Mouse (Mus musculus): ENCODE measurements at regions not wholly inside any gene's neighbourhood (a gene's known extent, or its start where the extent isn't known, plus 50 kb on each side); places are given as distances from the start of the nearest gene placed in this dataset.

DNA sequence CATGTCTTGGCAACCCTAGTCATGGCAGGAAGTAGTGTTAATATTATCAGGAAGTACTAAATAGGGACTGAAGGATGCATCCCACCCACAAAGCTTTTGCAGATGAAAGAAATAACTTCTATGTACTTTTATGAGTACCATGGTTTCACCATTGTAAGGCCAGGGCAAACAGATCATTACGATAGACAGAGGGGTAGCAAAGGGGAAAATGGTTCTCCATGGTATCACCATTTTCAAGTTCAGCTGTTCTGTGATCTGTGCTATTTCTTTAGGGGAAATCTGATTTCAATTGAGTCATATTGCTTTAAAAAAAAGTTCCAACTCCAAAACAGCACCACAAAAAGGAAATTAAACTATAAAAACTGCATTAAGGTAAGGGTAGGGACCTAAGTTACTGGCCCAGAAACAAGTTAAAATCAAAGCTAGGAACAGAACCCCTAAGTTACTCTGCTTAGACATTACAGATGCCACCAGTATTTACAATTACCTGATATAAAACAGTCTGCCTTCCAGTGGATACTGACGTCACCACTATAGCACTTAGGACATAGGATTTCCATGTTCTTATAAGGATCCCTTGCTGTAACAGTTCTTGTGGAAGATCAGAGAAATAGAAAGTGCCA, 610.4 kb downstream of the Bcl11a start:
- DNase-seq (ENCODE audit: low spot score) = no peak

DNA sequence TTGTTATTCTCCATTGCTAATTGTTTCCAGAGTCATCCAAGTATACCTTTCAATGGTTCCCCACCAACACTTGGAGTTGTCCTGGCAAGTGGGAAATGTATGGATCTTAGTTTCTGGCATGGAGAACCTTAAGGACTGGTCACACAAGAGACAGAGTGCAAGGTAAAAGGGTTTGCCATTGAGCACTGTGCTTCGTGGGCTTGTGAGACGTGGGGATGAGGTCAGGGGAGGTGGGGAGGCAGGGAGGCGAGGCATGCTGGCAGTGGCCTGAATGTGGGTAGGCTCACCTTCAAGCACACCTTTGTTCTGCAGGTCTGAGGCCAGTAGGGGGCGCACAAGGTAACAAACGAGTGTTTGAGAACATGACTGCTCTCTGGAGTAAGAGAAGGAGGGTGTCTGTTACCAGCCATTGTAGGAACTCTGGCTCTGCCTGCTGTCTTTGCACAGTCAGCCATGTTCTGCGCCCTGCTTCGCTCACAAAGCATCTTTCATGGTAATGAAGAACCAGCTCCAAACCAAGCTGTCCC, 612.0 kb downstream of the Bcl11a start:
- no peak for DNase-seq (ENCODE audit: low spot score)

DNA sequence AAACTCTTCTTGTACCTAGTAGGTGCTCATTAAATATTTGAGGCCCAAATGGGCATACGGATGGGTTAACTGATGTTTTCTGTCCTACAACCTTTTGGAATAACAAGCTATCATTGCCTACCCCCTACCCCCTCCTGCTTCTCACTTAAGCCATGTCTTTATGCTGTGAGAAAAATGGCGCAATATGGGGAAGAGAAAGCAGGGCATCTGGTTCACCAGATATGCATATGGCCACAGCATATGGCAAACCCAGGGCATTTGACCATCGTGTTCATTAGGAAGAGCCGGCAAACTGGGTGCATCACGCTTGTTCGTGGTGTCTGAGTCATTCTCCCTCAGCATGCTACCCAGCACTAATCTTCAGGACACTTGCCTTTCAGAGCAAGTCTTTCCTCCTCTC, 616.1 kb downstream of the Bcl11a start:
- no peak for DNase-seq (ENCODE audit: low spot score)

DNA sequence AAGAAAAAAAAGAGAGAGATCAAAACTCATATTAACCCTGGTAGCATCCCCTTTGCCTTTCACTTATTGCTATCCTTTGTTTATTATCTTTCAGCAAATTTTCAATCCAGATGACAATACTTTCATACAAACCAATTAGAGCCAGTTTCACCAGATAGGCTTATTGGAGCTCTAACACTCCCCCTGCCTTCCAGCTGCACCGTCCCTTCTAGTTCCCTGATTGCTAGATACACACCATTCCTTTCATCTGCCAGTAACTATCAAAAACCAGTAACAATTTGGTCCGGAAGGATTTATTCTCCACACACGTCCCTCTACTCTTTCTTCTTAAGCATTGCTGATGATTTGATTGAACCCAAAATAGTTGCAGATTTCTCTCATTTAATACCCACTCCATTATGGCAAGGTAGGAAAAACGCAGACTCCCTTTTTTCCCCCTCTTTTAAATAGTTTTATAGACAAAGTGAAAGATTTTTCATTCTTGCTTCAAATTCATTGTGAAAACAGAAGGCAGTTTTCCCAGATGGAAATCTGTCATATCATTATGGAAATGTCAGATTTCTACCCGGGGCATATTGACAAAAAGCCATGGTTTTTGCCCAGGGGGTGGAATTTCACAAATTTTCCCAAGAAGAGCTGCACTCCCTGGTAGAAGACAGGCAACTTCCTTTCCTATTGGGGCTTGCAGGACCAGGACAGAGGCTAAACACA, 617.3 kb downstream of the Bcl11a start:
- DNase-seq (ENCODE audit: low spot score) = no peak

DNA sequence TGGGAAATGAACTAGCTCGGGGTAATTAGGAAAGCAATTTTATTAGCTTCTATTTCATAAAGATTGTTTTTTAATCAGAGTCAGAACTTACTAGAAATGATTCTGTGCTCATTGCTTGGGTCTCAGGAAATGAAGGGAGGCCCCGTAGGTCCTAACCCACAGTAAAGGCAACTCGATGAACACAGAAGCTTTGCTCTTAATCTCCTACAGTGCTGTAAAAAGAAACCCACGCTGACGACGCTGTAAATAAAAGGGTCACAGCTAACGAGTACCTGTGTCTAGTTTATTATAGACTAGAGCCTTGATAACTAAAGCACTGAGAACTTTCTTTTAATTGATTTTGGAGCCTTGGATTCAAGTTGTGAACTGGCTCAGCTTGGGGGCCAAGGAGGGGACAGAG, 618.7 kb downstream of the Bcl11a start:
- no peak for DNase-seq (ENCODE audit: low spot score)

DNA sequence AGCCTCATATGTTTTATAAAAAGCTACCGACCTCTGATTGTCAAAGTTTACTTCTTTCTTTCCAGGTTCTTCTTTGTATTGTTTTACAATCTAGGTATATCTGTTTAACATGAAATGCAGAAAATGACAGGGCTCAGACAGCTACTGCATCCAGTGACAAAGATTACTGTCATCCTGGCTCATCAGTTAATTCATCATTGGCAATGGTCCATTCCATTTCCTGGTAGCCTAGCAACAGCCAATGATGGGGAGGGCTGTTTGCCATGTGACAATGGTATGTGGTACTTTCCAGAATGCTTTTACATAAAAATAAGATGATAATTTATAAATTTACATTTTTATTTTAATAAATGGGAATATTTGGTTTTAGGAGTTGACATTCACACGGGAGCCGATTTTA, 630.9 kb downstream of the Bcl11a start:
- DNase-seq (ENCODE audit: low spot score) = no peak

DNA sequence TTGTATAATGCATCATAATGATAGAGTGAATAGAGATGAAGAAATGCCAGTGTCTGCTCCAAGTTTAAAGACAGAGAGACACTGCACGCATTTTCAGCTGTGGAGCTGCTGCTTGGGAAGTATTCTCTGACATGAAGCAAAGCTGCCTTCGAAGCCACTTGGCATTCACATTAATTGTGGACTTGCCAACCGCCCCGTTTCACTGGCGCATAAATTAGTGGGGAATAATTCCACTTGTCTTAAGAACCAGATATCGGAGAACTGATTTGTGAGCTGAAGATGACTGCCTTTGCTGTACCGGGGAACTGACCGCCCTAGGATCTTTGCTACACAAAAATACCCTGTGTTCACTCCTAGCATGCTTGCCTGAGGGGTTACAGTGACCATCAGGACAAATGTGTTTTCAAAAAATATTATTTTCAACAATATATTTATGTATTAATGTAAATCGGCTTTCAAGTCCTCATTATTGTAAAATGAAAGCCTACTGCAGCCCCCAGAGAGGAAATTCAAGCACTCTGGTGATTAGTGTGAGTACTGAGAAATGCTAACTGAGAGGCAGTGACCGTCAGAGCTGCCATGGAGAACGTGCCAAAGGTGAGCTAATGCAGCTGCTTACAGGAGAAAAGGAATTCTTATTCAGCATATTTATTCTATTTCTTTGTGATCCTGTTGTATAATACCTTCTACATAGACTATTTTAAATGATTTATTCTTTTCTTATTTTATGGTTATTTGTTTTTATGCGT, 638.9 kb downstream of the Bcl11a start:
- DNase-seq (ENCODE audit: low spot score) = no peak

DNA sequence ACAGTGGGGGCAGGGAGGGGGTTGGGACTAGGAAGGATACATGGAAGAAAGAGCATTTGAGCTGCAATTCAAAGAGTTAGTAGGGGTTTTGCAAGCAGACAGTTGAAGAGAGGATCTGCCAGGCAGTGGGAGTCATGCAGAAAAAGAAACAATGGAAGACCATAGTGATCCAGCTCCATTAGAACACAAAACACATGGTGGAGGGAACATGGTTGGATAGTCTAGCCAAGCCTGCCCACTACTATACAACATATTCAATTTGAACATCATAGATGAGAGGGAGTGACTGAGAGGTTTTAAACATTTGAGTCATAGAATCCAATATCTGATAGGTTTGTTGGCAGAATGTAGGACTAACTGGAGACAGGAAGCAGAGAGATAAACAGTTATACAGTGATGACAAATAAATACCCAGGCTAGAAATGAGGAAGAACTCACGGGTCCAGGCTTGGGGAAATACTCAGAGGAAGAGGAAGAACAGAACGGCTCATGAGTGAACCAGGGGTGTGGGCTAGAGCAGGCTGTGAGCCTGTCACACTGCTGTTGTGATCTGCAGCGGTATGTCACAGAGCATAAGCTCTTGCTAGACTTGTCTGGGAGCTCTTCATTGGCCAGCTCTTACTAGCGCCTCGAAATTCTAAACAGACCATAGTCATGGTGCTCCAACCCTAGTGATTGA, 646.5 kb downstream of the Bcl11a start:
- no peak for DNase-seq (ENCODE audit: low spot score)

DNA sequence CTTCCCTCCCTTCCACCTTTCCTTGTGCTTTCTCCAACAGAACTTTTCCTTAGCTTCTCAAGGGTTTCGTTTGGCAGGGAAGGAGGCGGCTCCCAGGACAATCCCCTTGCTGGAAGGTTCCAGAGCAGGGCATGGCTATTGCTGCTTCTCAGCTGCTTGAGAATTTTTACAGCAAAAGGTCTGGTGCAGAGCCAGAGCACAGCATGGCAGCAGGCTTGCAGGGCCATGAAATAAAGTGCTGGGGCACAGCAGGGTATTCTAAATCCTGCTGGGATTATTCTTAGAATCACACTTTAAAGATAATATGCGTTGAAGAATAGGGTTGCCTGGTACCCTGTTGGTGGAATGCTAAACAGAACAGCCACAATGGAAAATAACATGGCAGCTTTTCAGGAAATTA, 648.5 kb downstream of the Bcl11a start:
- no peak for DNase-seq (ENCODE audit: low spot score)

DNA sequence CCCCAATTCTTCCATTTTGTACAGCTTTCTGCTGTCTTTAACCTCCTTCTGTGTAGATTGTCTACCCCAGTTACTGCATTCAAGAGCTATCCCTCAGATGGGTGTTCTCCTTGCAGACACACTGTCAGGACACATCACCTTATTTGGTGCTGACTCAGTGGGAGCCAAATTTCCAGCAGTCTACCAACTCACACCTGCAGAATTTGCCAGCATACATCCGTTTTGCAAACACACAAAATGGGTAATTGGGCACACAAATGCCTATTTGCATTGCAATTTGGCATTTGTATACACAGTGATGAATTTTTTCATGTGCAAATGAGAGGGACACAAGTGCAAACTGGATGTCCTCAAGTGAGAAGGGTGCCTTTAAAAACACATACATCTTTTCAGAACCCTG, 649.5 kb downstream of the Bcl11a start:
- no peak for DNase-seq (ENCODE audit: low spot score)

DNA sequence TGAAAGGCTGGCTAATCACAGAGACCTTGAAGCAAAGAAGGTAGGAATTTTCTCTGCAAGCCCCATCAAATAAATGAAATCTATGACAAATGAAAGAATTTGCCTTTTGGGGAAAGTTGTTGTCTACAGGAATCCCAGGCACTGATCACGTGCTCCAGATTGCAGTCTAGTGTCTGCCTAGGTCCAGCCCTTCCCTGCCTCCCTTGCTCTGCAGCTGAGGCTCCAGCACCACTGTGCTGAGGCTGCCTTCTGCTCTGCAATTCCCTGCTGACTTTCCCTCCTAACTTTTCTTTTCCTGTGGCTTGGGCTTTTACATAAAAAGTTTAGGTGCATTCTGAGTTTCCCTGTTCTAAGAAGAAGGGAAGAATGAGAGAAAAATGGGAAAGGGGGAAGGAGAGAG, 653.6 kb downstream of the Bcl11a start:
- DNase-seq (ENCODE audit: low spot score) = no peak

DNA sequence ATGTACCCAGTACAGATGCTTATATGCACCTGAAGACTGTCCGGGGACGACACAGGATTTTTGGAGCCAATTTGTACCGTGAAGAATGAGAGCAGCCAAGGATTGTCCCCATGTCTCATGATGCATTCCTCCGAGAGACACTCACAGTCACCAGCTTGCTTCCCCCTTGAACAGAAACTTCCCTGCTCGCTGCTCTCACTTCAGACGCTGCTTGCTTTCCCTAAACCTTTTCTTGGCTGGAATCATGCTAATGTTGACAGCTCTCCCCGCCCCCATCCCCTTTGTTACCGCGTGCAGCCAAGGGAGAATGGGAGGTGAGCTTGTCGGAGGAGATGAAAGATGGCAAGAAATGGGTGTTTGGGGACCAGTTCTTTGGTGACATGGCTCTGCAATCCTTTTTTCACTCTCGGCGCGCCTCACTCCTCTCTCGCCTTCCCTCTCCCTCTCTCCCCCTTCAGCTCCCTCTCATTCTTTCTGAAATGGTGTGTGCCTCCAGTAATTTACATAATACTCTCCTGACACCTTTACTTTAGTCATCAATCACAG, 661.9 kb downstream of the Bcl11a start:
- DNase-seq (ENCODE audit: low spot score) = no peak

DNA sequence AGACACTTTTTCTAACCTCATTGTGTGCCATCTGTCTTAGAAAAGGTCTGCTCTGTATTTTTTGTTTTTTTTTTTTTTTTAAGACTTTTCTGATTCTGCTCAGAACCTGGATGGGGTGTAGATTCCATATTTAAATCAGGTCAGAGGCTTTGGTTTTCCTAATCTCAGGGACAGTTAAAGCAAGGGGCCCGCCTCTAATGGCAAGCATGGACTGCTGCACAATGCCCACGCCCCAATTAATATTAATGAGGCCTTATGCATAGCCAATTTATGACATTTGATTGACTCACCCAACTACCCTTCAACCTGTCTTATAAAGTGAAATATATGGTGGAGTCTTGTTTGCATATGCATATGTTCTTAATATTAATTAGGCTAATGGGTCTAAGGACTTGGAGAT, 662.6 kb downstream of the Bcl11a start:
- no peak for DNase-seq (ENCODE audit: low spot score)

DNA sequence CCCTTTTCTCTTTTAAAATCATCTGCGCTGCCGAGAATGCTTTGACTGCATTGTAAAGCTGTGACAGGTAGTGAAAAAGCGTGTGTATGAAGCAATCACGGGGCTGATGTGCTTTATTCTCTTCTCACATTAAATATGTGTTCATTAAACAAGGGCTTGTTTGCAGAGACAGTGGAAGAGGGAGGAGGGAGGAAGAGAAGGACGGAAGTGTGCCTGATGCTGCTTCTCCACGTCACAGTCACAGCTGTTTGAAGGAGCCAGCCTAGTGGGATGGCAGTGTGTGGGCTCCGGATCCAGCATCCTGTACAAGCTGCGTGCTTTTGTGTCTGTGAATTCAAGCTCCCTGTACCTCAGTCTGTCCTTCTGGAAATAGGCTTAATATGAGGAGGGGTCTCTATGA, 664.7 kb downstream of the Bcl11a start:
- DNase-seq (ENCODE audit: low spot score) = no peak

DNA sequence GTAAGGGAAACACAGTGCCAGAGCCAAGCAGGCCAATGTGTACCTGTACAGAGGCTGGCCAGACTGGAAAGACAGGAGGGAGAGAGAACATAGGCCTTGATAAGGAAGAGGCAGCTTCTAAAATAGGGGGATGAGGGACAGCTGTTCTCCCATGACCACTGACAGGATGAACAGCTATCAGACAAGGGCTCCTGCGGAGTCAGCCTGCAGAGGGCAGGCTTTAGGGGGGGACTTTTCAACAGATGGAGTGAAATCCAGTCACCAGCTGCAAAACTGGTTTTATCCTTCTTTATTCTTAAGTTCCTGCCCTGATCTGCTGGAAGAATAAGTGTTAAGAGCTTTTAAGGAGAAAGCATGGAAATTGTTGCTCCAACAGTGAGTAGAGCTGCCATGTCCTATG, 665.6 kb downstream of the Bcl11a start:
- DNase-seq (ENCODE audit: low spot score) = no peak

DNA sequence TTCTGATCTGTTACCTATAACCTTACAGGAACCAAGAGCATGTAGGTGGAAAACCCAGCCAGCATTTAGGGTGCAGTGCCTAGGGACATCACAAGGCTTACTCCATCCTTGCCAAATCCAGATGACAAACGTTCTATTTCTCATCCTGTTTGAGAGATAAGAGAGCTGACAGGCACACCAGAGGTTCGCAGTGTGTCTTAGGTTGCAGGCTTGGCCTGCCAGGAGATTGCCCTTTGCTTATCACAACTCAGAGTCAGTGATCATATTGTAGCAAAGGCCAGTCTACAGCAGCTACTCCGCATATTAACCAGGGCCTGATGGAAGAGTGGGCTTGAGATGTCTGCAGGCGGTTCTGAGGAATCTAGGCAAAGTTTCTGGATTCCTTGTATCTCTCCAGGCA, 668.0 kb downstream of the Bcl11a start:
- DNase-seq (ENCODE audit: low spot score) = no peak

DNA sequence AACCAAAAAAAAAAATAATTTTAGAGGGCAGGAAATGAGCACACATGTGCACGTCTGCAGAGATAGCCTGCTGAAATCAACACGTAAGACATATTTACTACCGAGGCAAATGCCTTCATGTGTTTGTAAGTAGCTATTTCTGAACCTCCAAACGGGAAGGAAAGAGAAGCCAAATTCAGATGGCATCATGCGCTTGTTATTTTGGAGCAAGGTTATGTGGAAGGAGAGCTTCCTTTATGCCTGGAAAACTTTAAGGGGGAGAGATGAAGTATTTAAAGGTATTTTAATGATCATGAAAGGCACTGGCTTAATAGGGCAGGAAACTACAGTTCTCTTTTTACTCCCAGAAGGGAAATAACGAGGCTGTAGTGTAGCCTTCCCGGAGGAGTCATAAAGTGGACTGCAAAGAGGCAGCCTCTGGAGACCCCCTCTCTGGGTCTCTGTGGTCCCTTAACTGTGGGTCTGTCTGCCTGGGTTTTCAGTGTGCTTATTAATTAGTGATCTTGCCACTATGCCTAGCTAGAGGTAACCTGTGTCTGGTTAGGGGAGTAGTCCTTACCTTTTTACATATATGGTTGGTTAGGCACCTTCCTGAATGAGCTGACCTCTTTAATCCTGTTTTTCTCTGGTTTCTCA, 672.4 kb downstream of the Bcl11a start:
- no peak for DNase-seq (ENCODE audit: low spot score)

DNA sequence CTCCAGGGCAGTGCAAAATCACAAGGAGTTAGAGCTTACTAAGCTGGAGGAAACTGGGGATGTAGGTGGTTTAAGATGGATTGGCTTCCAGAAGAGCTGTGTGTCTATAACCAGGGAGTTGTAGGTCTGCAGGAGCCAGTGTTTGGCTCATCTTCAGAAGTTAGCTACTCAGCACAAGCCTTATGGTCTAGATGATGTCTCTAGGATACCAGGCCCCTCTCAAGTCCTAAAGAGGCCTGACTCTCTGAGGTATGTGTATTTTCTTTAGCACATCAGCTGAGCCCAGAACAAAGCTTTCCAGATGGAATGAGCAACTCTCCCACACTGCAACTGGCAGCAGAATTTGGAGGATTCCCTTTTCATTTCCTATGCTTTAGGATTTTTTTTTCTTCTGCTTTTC, 680.3 kb downstream of the Bcl11a start:
- DNase-seq (ENCODE audit: low spot score) = no peak

DNA sequence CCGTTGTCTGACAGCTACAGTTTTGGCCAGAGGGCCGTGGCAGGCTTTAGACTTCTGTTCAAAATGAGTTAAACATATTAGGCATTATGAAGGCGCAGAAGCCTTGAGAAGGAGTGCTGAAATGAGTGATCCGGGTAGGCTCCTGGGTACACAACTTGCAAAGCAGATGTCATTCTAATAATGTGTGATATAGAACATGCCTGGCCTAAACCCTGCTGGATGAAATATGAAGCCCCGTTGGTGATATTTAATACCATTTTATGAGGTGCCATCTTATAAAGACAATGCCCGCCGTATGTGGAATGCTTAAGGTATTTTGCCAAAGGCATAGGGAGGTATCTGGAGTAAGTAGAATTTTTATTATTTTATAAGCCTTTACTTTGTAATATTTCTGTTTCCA, 705.6 kb downstream of the Bcl11a start:
- no peak for DNase-seq (ENCODE audit: low spot score)

DNA sequence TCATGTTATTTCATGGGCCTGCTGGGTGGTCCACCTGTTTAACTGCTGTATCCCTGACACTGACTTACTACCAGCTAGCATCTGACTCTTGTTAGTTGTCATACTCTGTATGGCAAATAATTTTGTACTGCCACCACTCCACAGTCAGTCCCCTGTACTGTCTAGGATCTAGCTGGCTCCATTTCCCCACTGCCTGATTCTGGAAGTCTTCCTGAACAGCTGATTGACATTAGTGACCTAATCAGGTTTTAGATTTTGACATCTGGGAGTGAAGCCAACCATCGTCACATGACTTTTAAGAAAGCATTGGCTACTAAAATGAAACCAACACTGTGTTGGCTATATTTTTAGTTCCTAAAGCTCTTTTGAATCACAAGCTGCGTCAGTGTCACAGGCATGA, 711.3 kb downstream of the Bcl11a start:
- DNase-seq (ENCODE audit: low spot score) = no peak

DNA sequence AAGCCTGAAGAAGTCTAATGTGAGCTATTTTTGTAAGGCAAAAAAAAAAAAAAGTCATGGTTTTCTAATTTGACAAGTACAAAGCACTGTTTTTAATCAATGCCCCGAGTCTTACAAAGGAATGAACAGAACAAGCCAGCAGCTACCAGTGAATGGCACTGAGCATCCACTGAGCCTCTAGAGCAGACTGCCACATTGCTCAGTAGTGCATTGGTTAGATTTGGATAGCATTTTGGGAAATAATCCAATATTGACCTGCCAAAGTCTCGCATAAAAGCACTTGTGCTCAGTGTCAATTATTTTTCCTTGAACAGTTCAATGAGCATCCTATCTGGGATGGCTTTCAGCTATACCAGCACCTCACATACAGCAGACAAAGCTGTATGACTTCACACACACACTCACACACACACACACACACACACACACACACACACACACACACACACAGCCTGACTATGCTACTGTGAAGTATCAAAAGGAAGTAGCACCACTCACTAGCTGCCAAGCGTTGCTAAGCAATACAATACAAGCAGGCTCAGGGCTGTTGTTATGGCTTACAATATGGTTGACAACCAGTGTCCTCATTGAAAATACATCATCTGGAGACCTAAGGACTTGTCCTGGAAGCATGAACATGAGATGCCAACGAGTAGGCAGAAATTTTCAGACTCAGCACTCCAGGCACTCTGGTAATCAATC, 717.8 kb downstream of the Bcl11a start:
- DNase-seq (ENCODE audit: low spot score) = no peak
